Mouse (Mus musculus) olfactory bulb, adult 2 months (tissue): ENCODE data around the gene Olfr279. TPM values are rescaled to one million over a fixed set of nuclear protein-coding genes. Genes with fewer than 3 reads are reported as not detected.

Experiments
- H3K27ac ChIP-seq: fragments of 200-500 bp; 2 replicates; pipeline ENCODE4 v1.5.1; 2012; ENCODE audit warnings: low read depth, low read length; ENCODE audit not compliant: insufficient read depth
- H3K4me1 ChIP-seq: fragments of 200-500 bp; 2 replicates; pipeline ENCODE4 v1.6.1; 2012; ENCODE audit warnings: low read length; ENCODE audit not compliant: control insufficient read depth, insufficient read depth
- H3K4me3 ChIP-seq: fragments of 200-500 bp; 2 replicates; pipeline ENCODE4 v1.5.1; 2012; ENCODE audit warnings: mild to moderate bottlenecking, low read depth, low read length, moderate library complexity; ENCODE audit not compliant: insufficient read depth
- CTCF ChIP-seq: fragments of 200-500 bp; IDR thresholded peaks from 2 replicates; pipeline ENCODE4 v1.5.1; 2012; ENCODE audit warnings: low read depth, mild to moderate bottlenecking, low read length, moderate library complexity; ENCODE audit not compliant: insufficient read depth
- POLR2A ChIP-seq: fragments of 200-500 bp; IDR thresholded peaks from 2 replicates; pipeline ENCODE4 v1.6.1; 2012; ENCODE audit warnings: mild to moderate bottlenecking, low read depth, low read length, moderate library complexity; ENCODE audit not compliant: insufficient read depth
- WGBS: fragments of 180-500 bp; shearing (Covaris S2); methylation state at CpG from one replicate; pipeline ENCODE4 v1.1.7; 2018; 5-methylcytosine and 5-hydroxymethylcytosine counted together
- polyA plus RNA-seq: library from polyadenylated mRNA; stranded (reverse); fragments of >200 nt; gene quantifications from 2 replicates; pipeline ENCODE4 v1.2.4, GENCODE M21; 2012; ENCODE audit warnings: low replicate concordance; ENCODE audit not compliant: missing spikeins, insufficient read depth, insufficient read length

Olfr279 gene
- polyA plus RNA-seq, 1 experiment: not detected

GRCm38 (mm10) chr15:98482701-98483100, 9.5 kb upstream of the Olfr279 start, which contains the start of gene Lalba:
Lalba (minus strand) TSS chr15:98482721.
- no peak within 1 kb of the TSS for H3K27ac ChIP-seq
- no peak for TF ChIP-seq CTCF
- no peak for TF ChIP-seq POLR2A
- H3K4me1 ChIP-seq: no peaks in the 10 kb centered on the region
- no peak within 1 kb of the TSS for H3K4me3 ChIP-seq
- 41% methylated on average over 3 of the region's 3 CpGs for WGBS

GRCm38 (mm10) chr15:98483907-98484886, 8.0 kb upstream of the Olfr279 start:
- WGBS: 64% methylated on average over 18 of the region's 18 CpGs
- no peaks in the 10 kb centered on the region for H3K4me1 ChIP-seq
- no peak for TF ChIP-seq CTCF
- TF ChIP-seq POLR2A: no peak
- H3K4me3 ChIP-seq: no peak overlapping the region
- no peak overlapping the region for H3K27ac ChIP-seq

GRCm38 (mm10) chr15:98486433-98487021, 5.7 kb upstream of the Olfr279 start:
- Histone ChIP-seq H3K4me1 (no peaks in the 10 kb centered on the region), H3K4me3 (no peak overlapping the region), H3K27ac (no peak overlapping the region)
- 96% methylated on average over 8 of the region's 8 CpGs for WGBS
- TF ChIP-seq POLR2A (no peak), CTCF (no peak)

GRCm38 (mm10) chr15:98491332-98491731, 870 bp upstream of the Olfr279 start:
- H3K4me1 ChIP-seq: peaks cover 2% of the 10 kb centered on the region; the same call in 1 of the 2 replicates
- H3K4me3 ChIP-seq: no peak overlapping the region
- no peak overlapping the region for H3K27ac ChIP-seq
- TF ChIP-seq POLR2A (no peak), CTCF (no peak)
- 90% methylated on average over 2 of the region's 2 CpGs for WGBS

- H3K4me1 ChIP-seq: peaks cover 3% of the 10 kb centered on the region; the same call in 1 of the 2 replicates
- TF ChIP-seq CTCF: no peak
- no peak for TF ChIP-seq POLR2A
- no peak overlapping the region for H3K27ac ChIP-seq
- no peak overlapping the region for H3K4me3 ChIP-seq
- 89% methylated on average over 17 of the region's 17 CpGs for WGBS
Measured at GRCm38 (mm10) chr15:98497631-98498030, 5.4 kb downstream of the Olfr279 start.

- 93% methylated on average over 3 of the region's 3 CpGs for WGBS
- H3K4me1 ChIP-seq: peaks cover 3% of the 10 kb centered on the region; the same call in 1 of the 2 replicates
- no peak overlapping the region for H3K27ac ChIP-seq
- no peak for TF ChIP-seq CTCF
- TF ChIP-seq POLR2A: no peak
- no peak overlapping the region for H3K4me3 ChIP-seq
Measured at GRCm38 (mm10) chr15:98503317-98503716, 11.1 kb downstream of the Olfr279 start.

GRCm38 (mm10) chr15:98504514-98504913, 12.3 kb downstream of the Olfr279 start:
- Histone ChIP-seq H3K4me1 (peaks cover 3% of the 10 kb centered on the region; the same call in 1 of the 2 replicates), H3K4me3 (no peak overlapping the region), H3K27ac (no peak overlapping the region)
- WGBS: 16% methylated on average over 18 of the region's 18 CpGs
- TF ChIP-seq CTCF (peak; percentile 79), POLR2A (no peak)

- Histone ChIP-seq H3K27ac (no peak overlapping the region), H3K4me3 (no peak overlapping the region), H3K4me1 (peaks cover 4% of the 10 kb centered on the region)
- 81% methylated on average over 9 of the region's 9 CpGs for WGBS
- TF ChIP-seq CTCF: no peak
- no peak for TF ChIP-seq POLR2A
Measured at GRCm38 (mm10) chr15:98506253-98506957, 14.2 kb downstream of the Olfr279 start.
